Mouse (Mus musculus) midbrain, embryonic 12.5 days (tissue): ENCODE measurements around the gene Dach2. TPM values are rescaled to one million over a fixed set of nuclear protein-coding genes. Genes with fewer than 3 reads are reported as not detected.
A peak's percentile ranks its signal among the peaks of the same experiment; 100 is the strongest.
"Not testable (repeated sequence)": the region's sequence is repeated elsewhere in the genome, so short reads cannot be mapped to it uniquely, and the experiment has no call there.

ENCODE experiments used
- ATAC-seq: fragments of 200-750 bp; cut with Nextera tagmentation; 2 replicates; pipeline ENCODE4 v1.8.0; 2017; ENCODE audit warnings: low read depth, moderate TSS enrichment, moderate library complexity; ENCODE audit not compliant: low FRiP score
- H3K27ac ChIP-seq: fragments of 300-500 bp; sonication (generic); replicated peaks from 2 replicates; pipeline ENCODE4 v1.5.1; 2016; ENCODE audit warnings: mild to moderate bottlenecking
- H3K27me3 ChIP-seq: fragments of 300-500 bp; sonication (generic); 2 replicates; pipeline ENCODE4 v1.6.1; 2016; ENCODE audit warnings: mild to moderate bottlenecking
- H3K36me3 ChIP-seq: fragments of 300-500 bp; sonication (generic); 2 replicates; pipeline ENCODE4 v1.6.1; 2016
- H3K4me1 ChIP-seq: fragments of 300-500 bp; sonication (generic); 2 replicates; pipeline ENCODE4 v1.6.1; 2016
- H3K4me2 ChIP-seq: fragments of 300-500 bp; sonication (generic); replicated peaks from 2 replicates; pipeline ENCODE4 v1.6.1; 2016; ENCODE audit warnings: mild to moderate bottlenecking, moderate library complexity
- H3K4me3 ChIP-seq: fragments of 300-500 bp; sonication (generic); 2 replicates; pipeline ENCODE4 v1.5.1; 2016; ENCODE audit warnings: mild to moderate bottlenecking
- H3K9ac ChIP-seq: fragments of 300-500 bp; sonication (generic); replicated peaks from 2 replicates; pipeline ENCODE4 v1.6.1; 2016; ENCODE audit warnings: mild to moderate bottlenecking, moderate library complexity
- H3K9me3 ChIP-seq: fragments of 300-500 bp; sonication (generic); 2 replicates; pipeline ENCODE4 v1.6.1; 2016; ENCODE audit warnings: mild to moderate bottlenecking
- WGBS: fragments of 180-500 bp; shearing (Covaris S2); methylation state at CpG from one replicate; pipeline ENCODE4 v1.1.7; 2016; 5-methylcytosine and 5-hydroxymethylcytosine counted together
- polyA plus RNA-seq: library from polyadenylated mRNA; unstranded; fragments of >200 nt; fragmentation: Nextera tagmentation; extraction: Ambion mirVana; gene quantifications from 2 replicates; pipeline ENCODE4 v1.2.1, GENCODE M21; 2016

Dach2 gene
- 6.9 and 9.1 TPM in 2 replicates for polyA plus RNA-seq

- Histone ChIP-seq H3K4me3 (peak within 1 kb of the TSS; percentile 48), H3K4me2 (peak within 1 kb of the TSS; percentile 63), H3K4me1 (no peaks in the 10 kb centered on the region; the same call in 1 of the 2 replicates), H3K27ac (no peak within 1 kb of the TSS), H3K9me3 (no peaks in the 10 kb centered on the region), H3K27me3 (no peaks in the 10 kb centered on the region), H3K9ac (peak within 1 kb of the TSS; percentile 47; the same call in 1 of the 2 replicates), H3K36me3 (no peaks in the 10 kb centered on the region)
- WGBS = 32% methylated on average over 21 of the region's 21 CpGs
- peak; percentile 50 for ATAC-seq
Observed at GRCm38 (mm10) chrX:113297404-113297803, at the start of gene Dach2. Gene Dach2 (plus strand): TSS chrX:113297510.

- WGBS = 78% methylated on average over 2 of the region's 3 CpGs
- not testable (repeated sequence) for H3K4me1 ChIP-seq, ATAC-seq, H3K9ac ChIP-seq, H3K27ac ChIP-seq, H3K9me3 ChIP-seq, H3K36me3 ChIP-seq, H3K4me3 ChIP-seq, H3K4me2 ChIP-seq, H3K27me3 ChIP-seq
Observed at GRCm38 (mm10) chrX:113252427-113252826, 44.9 kb upstream of the Dach2 start.

- H3K4me1 ChIP-seq = no peaks in the 10 kb centered on the region; the same call in 1 of the 2 replicates
- no peaks in the 10 kb centered on the region for H3K36me3 ChIP-seq
- peak overlapping the region; percentile 48 for H3K4me3 ChIP-seq
- ATAC-seq = peak; percentile 99
- H3K9me3 ChIP-seq = no peaks in the 10 kb centered on the region
- peak overlapping the region; percentile 47; the same call in 1 of the 2 replicates for H3K9ac ChIP-seq
- H3K27me3 ChIP-seq = no peaks in the 10 kb centered on the region
- H3K4me2 ChIP-seq = peak overlapping the region; percentile 63
- WGBS = 19% methylated on average over 18 of the region's 18 CpGs
- no peak overlapping the region for H3K27ac ChIP-seq
Observed at GRCm38 (mm10) chrX:113298031-113298430, 721 bp downstream of the Dach2 start.

GRCm38 (mm10) chrX:113298468-113298867 is 1.2 kb downstream of the Dach2 start:
- H3K36me3 ChIP-seq = no peaks in the 10 kb centered on the region
- H3K9ac ChIP-seq = peak overlapping the region; percentile 47; the same call in 1 of the 2 replicates
- ATAC-seq = peak; percentile 17
- H3K4me2 ChIP-seq = peak overlapping the region; percentile 63
- no peaks in the 10 kb centered on the region for H3K9me3 ChIP-seq
- H3K27me3 ChIP-seq = no peaks in the 10 kb centered on the region
- peak overlapping the region; percentile 48 for H3K4me3 ChIP-seq
- no peaks in the 10 kb centered on the region; the same call in 1 of the 2 replicates for H3K4me1 ChIP-seq
- WGBS = 21% methylated on average over 19 of the region's 19 CpGs
- no peak overlapping the region for H3K27ac ChIP-seq

- H3K4me3 ChIP-seq = no peak overlapping the region
- no peak overlapping the region for H3K27ac ChIP-seq
- no peaks in the 10 kb centered on the region for H3K27me3 ChIP-seq
- no peaks in the 10 kb centered on the region for H3K36me3 ChIP-seq
- no peaks in the 10 kb centered on the region for H3K4me1 ChIP-seq
- no peak overlapping the region for H3K9ac ChIP-seq
- WGBS = 47% methylated on average over 4 of the region's 4 CpGs
- no peak overlapping the region for H3K4me2 ChIP-seq
- H3K9me3 ChIP-seq = no peaks in the 10 kb centered on the region
- no peak for ATAC-seq
Observed at GRCm38 (mm10) chrX:113304323-113304722, 7.0 kb downstream of the Dach2 start.

GRCm38 (mm10) chrX:113338143-113338542 is 40.8 kb downstream of the Dach2 start:
- no peaks in the 10 kb centered on the region for H3K9me3 ChIP-seq
- WGBS = 71% methylated on average over 3 of the region's 3 CpGs
- H3K36me3 ChIP-seq = no peaks in the 10 kb centered on the region
- no peak overlapping the region for H3K4me3 ChIP-seq
- no peaks in the 10 kb centered on the region for H3K27me3 ChIP-seq
- no peak for ATAC-seq
- no peak overlapping the region for H3K27ac ChIP-seq
- no peaks in the 10 kb centered on the region for H3K4me1 ChIP-seq
- H3K4me2 ChIP-seq = no peak overlapping the region
- no peak overlapping the region for H3K9ac ChIP-seq

GRCm38 (mm10) chrX:113394417-113394816 is 97.1 kb downstream of the Dach2 start:
- WGBS = 68% methylated on average over 3 of the region's 3 CpGs
- Histone ChIP-seq H3K4me1 (no peaks in the 10 kb centered on the region), H3K4me3 (no peak overlapping the region), H3K9ac (no peak overlapping the region), H3K9me3 (no peaks in the 10 kb centered on the region), H3K4me2 (no peak overlapping the region), H3K27me3 (no peaks in the 10 kb centered on the region), H3K27ac (no peak overlapping the region), H3K36me3 (no peaks in the 10 kb centered on the region)
- no peak for ATAC-seq

- Histone ChIP-seq H3K9me3 (no peaks in the 10 kb centered on the region), H3K4me2 (no peak overlapping the region), H3K9ac (no peak overlapping the region), H3K27me3 (no peaks in the 10 kb centered on the region), H3K4me1 (no peaks in the 10 kb centered on the region), H3K36me3 (no peaks in the 10 kb centered on the region), H3K27ac (no peak overlapping the region), H3K4me3 (no peak overlapping the region)
- no peak for ATAC-seq
- WGBS = 83% methylated on average over 1 of the region's 1 CpGs
Observed at GRCm38 (mm10) chrX:113408756-113409155, 111.4 kb downstream of the Dach2 start.

GRCm38 (mm10) chrX:113421517-113422187 is 124.3 kb downstream of the Dach2 start:
- no peak overlapping the region for H3K9ac ChIP-seq
- H3K9me3 ChIP-seq = no peaks in the 10 kb centered on the region
- 0 out of 2 replicates have a peak, but pooled peaks cover 2% of the 10 kb centered on the region for H3K4me1 ChIP-seq
- H3K4me2 ChIP-seq = no peak overlapping the region
- ATAC-seq = peak; percentile 44
- 36% methylated on average over 3 of the region's 3 CpGs for WGBS
- no peak overlapping the region for H3K27ac ChIP-seq
- no peaks in the 10 kb centered on the region for H3K36me3 ChIP-seq
- H3K4me3 ChIP-seq = no peak overlapping the region
- no peaks in the 10 kb centered on the region for H3K27me3 ChIP-seq

GRCm38 (mm10) chrX:113482131-113482530 is 184.8 kb downstream of the Dach2 start:
- Histone ChIP-seq H3K4me2 (no peak overlapping the region), H3K27ac (no peak overlapping the region), H3K27me3 (no peaks in the 10 kb centered on the region), H3K9me3 (no peaks in the 10 kb centered on the region), H3K4me3 (no peak overlapping the region), H3K36me3 (no peaks in the 10 kb centered on the region), H3K4me1 (no peaks in the 10 kb centered on the region), H3K9ac (no peak overlapping the region)
- 83% methylated on average over 1 of the region's 1 CpGs for WGBS
- no peak for ATAC-seq

GRCm38 (mm10) chrX:113545106-113545505 is 247.8 kb downstream of the Dach2 start:
- Histone ChIP-seq H3K36me3 (no peaks in the 10 kb centered on the region), H3K4me2 (no peak overlapping the region), H3K27ac (no peak overlapping the region), H3K4me3 (no peak overlapping the region), H3K9ac (no peak overlapping the region), H3K4me1 (no peaks in the 10 kb centered on the region), H3K9me3 (no peaks in the 10 kb centered on the region), H3K27me3 (no peaks in the 10 kb centered on the region)
- ATAC-seq = no peak
- WGBS = 79% methylated on average over 3 of the region's 3 CpGs

- no peaks in the 10 kb centered on the region for H3K27me3 ChIP-seq
- H3K27ac ChIP-seq = no peak overlapping the region
- no peaks in the 10 kb centered on the region for H3K4me1 ChIP-seq
- H3K36me3 ChIP-seq = no peaks in the 10 kb centered on the region
- no peak for ATAC-seq
- no peak overlapping the region for H3K4me2 ChIP-seq
- no peak overlapping the region for H3K4me3 ChIP-seq
- H3K9me3 ChIP-seq = no peaks in the 10 kb centered on the region
- no peak overlapping the region for H3K9ac ChIP-seq
- 77% methylated on average over 2 of the region's 2 CpGs for WGBS
Observed at GRCm38 (mm10) chrX:113563897-113564296, 266.6 kb downstream of the Dach2 start.

- Histone ChIP-seq H3K4me1 (no peaks in the 10 kb centered on the region), H3K9ac (no peak overlapping the region), H3K9me3 (no peaks in the 10 kb centered on the region), H3K4me2 (no peak overlapping the region), H3K36me3 (no peaks in the 10 kb centered on the region), H3K4me3 (no peak overlapping the region), H3K27me3 (no peaks in the 10 kb centered on the region), H3K27ac (no peak overlapping the region)
- ATAC-seq = no peak
Observed at GRCm38 (mm10) chrX:113666069-113666468, 368.8 kb downstream of the Dach2 start.
